Mouse (Mus musculus) liver, embryonic 14.5 days (tissue): Measurements from ENCODE around the gene Adamtsl4.

Source experiments
- CTCF ChIP-seq: IDR thresholded peaks from 2 replicates; pipeline ENCODE4 v1.5.1; 2016; ENCODE audit warnings: antibody characterized with exemption, low read depth, control low read depth
- EP300 ChIP-seq: IDR thresholded peaks from 2 replicates; pipeline ENCODE4 v1.6.1; 2016; ENCODE audit warnings: antibody characterized with exemption, low read depth

DNA sequence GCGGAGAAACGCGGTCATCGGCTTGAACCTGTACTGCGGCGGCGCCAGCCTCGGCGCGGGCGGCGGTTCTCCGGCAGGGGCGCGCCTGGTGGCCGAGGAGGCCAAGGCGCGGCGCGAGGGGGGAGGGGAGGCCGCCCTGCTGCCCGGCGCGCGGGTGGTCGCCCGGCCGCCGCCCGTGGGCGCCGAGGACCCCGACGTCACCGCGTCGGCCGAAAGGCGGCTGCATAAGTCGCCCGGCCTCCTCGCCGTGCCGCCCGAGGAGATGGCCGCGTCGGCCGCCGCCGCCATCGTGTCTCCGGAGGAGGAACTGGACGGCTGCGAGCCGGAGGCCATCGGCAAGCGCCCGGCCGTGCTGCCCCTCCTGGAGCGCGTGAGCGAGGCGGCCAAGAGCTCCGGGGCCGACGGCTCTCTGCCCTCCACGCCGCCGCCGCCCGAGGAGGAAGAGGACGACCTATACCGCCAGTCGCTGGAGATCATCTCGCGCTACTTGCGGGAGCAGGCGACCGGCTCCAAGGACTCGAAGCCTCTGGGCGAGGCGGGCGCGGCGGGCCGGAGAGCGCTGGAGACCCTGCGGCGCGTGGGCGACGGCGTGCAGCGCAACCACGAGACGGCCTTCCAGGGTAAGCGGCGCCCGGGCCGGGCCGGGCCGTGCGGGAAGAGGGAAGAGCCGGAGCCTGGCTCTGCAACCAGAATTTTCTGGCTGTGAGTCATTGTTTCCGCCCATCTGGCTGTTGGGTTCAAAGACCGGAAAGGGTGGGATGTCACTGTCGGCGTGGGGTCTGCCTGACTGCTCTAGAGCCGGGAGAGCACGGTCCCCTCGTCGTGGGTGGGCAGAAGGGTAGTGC, 28.6 kb downstream of the Adamtsl4 start:
- TF ChIP-seq CTCF, result no peak; the same call in 1 of the 2 replicates
- no peak for TF ChIP-seq EP300
